Mouse (Mus musculus) olfactory bulb, adult 2 months (tissue): ENCODE results near the gene Fzr1.

ENCODE experiments used
- CTCF ChIP-seq: fragments of 200-500 bp; IDR thresholded peaks from 2 replicates; pipeline ENCODE4 v1.5.1; 2012; ENCODE audit warnings: low read depth, mild to moderate bottlenecking, low read length, moderate library complexity; ENCODE audit not compliant: insufficient read depth
- POLR2A ChIP-seq: fragments of 200-500 bp; IDR thresholded peaks from 2 replicates; pipeline ENCODE4 v1.6.1; 2012; ENCODE audit warnings: mild to moderate bottlenecking, low read depth, low read length, moderate library complexity; ENCODE audit not compliant: insufficient read depth

DNA sequence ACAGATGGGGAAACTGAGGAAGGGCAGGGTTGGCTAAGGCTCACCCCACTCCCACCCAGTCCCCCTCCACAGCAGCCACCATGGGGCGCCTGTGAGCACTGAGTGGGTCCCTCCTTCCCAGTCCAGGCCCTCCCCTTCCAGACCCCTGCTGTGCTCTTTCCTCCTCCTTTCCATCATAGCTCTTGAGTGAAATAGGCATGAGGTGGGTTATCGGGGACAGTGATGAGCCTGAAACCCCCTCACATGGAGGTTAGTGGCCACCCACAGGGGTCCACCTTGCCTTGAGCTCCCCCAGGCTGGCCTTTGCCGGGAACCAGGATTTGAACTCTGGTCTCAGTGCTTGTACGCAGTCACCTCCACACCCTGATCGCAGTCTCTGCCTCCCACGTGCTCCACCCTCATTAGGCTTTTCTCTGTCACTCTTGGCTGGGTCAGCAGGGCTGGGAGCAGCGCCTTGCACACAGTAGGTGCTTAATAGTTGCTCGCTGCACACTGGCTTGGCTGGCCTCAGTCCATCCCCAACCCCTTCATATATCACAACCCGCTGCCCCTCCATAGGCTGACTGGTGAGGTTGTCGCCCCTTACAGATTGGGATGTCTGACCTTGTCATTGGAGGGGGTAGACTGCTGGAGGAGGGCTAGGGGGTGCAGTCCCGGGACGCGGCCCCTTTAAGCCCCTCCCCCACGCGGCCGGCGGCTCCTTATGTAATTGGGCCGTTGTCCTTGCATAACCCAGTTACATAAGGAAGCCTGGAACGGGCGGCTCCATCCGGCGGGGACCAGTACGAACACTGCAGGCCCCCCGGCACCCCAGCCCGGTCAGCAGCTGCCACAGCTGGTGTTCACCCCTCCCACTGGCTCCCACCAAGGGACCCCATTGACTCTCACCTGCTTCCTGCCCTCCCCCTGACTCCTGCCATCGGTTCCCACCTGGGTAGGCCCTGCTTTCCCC lies 35.3 kb upstream of the Fzr1 start:
- TF ChIP-seq CTCF: no peak
- TF ChIP-seq POLR2A: no peak
